Mouse (Mus musculus) CD8-positive naive resting alpha-beta T cell, adult 2 months (primary cell): ENCODE measurements at regions not wholly inside any gene's neighbourhood (a gene's known extent, or its start where the extent isn't known, plus 50 kb on each side); places are given as distances from the start of the nearest gene placed in this dataset.

ENCODE experiments used
- DNase-seq, 2 experiments: peaks; one replicate each; pipeline ENCODE4 v3.0.0; 2022; ENCODE audit warnings: low read depth in 2 of 2, low spot score in 2 of 2

DNA sequence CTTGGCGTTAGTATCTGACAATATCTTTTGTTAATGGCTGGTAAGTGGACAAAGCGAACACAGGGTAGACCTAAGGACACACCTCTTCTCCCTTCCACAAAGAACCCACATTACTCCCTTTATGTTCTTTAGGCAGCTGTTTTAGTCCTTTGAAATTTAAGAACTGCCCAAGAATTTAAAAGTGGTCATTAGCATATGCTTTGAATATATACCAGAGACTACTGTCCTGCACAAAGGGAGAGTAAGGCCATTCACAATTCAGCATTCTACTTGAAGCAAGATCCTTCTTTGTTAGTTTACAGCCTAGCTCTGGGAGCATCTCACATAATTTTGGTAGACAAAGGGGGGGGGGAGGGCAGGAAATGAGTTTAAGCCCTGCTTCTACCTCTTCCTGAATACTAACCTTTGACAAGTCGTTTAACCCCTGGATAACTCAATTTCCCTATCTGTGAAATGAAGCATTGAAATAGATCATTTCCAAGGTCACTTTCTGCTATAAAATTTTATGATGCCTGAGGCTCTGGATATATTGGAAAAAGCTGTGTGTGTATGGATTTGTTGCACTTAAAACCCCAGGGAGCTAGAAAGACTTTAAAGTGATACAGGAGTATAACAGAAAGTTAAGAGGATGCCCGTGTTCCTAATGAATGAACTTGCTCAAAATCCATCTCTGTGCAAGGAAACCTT is 62.0 kb upstream of the Bach2 start:
- no peak for DNase-seq

DNA sequence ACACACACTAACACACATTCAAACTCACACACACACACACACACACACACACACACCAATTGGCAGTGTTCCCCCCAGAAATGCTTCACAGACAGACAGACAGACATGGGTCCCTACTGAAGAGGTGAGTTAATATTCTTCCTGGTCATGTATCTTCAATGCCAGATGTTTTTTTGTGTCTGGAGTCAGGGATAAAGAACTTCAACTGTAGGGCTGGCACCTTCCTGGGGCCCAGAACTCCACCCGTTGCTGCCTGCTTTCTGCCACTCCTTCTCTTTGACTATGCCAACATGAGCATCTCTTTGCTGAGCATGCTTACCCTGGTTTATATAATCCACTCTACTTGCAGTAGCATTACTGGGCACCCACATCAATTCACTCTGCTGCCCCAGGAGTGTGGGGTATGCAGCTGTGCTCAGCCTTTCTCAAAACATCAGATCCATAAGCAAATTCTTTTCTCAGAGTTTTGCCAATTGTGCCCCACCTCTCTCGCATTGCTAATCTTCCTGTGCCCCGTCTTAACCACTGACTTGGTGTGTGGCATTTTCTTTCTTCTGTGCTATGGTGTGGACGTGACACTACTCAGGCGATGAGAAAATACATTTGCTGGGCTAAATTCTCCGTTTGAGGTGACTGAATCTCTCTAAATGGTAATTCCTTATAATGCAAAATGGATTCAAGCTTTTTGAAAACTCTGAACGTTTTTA is 60.5 kb upstream of the Bach2 start:
- DNase-seq: no peak

DNA sequence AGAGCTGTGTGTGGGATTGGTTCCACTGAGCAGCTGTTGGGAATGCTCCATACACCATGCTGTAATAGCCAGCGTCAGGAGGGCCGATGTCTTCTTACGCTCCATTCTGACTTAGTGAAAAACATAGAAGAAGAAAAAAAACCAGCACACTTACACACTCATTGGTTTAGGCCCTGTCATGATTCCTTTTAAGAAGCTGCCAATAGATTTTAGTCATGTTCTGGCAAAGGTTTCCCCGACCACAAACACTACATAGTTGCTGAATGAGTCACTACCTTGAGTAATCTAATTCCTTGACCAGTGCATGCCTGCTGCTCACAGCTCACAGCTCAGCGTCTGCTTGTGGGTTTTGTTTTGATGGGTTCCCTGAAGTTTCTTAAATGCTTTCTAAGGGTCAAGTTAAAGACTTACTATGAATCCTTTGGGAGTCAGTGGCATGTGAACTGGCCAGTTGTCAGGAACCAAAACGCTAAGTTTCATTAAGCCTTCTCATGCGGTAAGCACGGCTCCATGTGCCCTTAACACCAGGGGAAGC is 58.8 kb upstream of the Bach2 start:
- DNase-seq: no peak

DNA sequence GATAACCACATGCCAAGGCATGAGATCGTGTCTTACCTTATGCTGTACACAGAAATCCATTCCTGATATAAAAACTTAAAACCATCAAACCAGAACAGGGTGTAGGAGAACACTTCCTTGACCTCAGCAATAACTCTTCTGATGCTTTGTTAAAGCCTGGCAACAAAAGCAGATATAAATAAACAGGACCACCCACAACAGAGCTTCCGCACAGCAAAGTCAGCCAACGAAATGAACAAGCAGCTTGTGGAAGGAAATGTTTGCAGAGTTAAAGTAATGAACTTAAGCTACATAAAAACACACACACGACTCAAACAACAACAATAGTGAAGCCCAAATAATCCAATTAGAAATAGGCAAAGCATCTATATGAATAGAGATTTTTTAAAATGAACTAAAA is 54.8 kb upstream of the Bach2 start:
- no peak for DNase-seq

GRCm38 (mm10) chr4:32185986-32186385 is 52.6 kb upstream of the Bach2 start:
- no peak for DNase-seq

GRCm38 (mm10) chr4:32187154-32187553 is 51.5 kb upstream of the Bach2 start:
- no peak for DNase-seq

- no peak for DNase-seq
These were observed 50.5 kb upstream of the Bach2 start for GRCm38 (mm10) chr4:32188076-32188475.

GRCm38 (mm10) chr4:32188752-32189415 is 49.7 kb upstream of the Bach2 start:
- no peak for DNase-seq
